Mouse (Mus musculus): ENCODE results near the gene 2610028H24Rik. TPM values are rescaled to one million over a fixed set of nuclear protein-coding genes. Genes with fewer than 3 reads are reported as not detected.

Gene 2610028H24Rik
- total RNA-seq, 2 experiments from 2014 or later = 0.22 TPM; not detected in 1

DNA sequence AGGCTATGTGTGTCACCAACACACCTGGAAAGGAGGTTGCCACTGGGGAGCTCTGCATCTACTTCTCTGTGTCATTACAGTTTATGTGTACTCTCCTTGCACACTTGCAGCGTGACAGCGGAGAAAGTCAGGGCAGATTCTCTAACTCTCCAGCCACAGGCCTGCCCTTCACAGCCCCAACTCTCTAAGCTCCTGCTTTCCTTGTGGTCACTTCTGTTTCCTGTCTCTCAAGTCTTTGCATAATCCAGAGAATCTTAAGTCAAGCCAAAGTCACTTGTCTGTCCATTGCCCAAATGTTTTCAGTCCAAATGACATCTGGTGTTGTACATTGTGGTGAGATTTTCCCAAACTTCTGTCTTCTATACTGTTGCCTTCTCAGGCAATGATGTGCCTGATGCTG, 37.4 kb downstream of the 2610028H24Rik start:
- intact Hi-C loops (cut with DNase I) = loop anchor here (5.0 kb wide), 1 partner anchor 121 kb away; no protein-coding TSS in a partner anchor
- DNase-seq = no peak

DNA sequence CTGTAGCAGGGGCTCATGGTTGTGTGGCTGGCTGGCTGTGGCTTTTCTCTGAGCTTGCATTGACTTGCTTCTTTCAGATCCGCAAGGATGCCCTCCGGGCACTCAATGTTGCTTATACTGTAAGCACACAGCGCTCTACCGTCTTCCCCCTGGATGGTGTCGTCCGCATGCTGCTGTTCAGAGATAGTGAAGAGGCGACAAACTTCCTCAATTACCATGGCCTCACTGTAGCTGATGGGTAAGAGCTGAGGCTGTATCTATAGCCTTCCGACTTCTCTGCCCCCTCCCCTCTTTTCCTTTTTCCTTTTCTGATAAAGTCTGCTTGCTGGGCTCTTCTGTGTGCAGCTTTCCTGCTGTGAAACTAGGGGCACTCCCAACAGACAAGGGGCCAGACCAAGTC, 39.4 kb downstream of the 2610028H24Rik start:
- intact Hi-C loops (cut with DNase I) = loop anchor here (5.0 kb wide), 1 partner anchor 119 kb away; no protein-coding TSS in a partner anchor
- no peak for DNase-seq

DNA sequence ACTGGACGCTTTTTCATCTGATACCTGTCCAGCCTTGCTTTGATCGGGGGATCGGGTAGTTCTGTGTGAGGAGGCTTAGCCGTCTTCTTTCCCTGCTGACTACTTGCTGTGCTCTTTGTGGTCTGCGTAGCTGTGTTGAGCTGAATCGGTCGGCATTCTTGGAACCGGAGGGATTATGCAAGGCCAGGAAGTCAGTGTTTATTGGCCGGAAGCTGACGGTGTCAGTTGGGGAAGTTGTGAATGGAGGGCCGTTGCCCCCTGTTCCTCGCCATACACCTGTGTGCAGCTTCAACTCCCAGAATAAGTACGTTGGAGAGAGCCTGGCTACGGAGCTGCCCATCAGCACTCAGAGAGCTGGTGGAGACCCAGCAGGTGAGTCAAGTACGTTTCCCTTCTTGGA, 40.3 kb downstream of the 2610028H24Rik start:
- intact Hi-C loops (cut with DNase I) = loop anchor here (5.0 kb wide), 1 partner anchor 118 kb away; no protein-coding TSS in a partner anchor
- no peak for DNase-seq

DNA sequence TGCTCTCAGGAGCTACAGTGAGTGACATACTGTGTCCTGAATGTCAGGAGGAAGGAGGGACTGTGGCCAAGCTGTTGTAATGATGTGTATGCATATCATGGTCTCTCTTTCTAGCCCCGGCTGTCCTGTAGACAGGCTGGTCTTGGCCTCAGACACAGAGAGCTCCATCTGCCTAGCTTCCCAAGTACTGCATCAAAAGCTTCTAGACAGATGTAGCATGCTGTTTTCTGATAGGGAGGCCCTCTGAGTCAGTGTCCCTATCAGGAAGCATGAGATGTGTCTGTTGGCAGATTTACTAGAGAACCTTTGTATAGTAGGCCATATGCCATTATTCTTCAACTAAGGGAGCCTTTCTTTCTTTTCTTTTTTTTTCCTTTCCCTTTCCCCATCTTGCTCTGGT, 44.6 kb downstream of the 2610028H24Rik start:
- intact Hi-C loops (cut with DNase I) = no loop called here
- no peak for DNase-seq

DNA sequence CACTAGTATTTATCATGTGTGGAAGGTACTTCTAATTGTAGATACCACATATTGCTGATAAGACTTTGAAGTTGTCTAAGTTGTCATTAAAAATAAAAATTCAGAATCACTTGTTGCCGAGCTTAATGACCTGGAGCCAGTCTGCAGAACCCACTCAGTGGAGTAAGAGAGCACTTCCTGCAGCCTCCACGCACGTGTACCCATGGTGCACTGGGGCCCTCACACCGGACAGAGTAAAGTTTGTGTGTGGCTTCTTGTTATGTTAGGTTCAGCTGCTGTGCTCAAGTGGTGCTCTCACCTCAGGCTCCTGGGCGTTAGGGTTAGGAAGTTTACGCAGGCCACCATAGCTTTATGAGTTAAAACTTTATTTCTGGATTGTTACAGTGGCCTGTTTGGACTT, 46.6 kb downstream of the 2610028H24Rik start:
- intact Hi-C loops (cut with DNase I) = no loop called here
- no peak for DNase-seq

DNA sequence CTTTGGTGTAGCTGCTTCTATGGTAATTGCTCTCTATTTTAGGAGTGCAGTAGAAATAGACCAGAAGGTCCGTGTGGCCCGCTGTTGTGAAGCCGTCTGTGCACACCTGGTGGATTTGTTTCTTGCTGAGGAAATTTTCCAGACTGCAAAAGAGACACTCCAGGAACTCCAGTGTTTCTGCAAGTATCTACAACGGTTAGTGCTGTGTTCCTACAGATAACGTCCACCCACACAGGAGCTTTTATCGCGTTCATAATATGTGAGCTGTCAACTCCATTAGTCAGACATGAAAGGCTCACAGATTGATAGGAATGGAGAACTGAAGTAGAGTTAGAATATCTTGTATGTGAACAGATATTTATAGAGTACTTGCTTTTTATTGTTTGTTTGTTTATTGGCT, 47.5 kb downstream of the 2610028H24Rik start:
- intact Hi-C loops (cut with DNase I) = no loop called here
- DNase-seq = no peak

DNA sequence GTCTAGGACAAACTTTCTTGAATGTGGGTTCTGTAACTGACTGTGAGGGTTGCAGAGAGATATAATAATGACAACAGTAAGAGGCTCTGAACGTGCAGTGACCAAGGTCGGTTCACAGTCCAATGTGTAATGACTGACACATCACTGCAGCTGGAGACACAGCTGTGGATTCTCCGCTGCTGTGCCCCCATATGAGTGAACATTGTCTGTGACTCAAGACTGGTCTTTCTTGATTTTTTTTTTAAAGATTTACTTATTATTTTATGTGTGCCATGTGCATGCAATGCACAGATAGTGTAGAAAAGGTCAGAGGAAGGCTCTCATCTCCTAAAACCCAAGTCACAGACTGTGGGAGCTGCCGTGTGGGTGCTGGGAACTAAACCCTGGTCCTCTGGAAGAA, 48.6 kb downstream of the 2610028H24Rik start:
- intact Hi-C loops (cut with DNase I) = no loop called here
- DNase-seq = no peak

DNA sequence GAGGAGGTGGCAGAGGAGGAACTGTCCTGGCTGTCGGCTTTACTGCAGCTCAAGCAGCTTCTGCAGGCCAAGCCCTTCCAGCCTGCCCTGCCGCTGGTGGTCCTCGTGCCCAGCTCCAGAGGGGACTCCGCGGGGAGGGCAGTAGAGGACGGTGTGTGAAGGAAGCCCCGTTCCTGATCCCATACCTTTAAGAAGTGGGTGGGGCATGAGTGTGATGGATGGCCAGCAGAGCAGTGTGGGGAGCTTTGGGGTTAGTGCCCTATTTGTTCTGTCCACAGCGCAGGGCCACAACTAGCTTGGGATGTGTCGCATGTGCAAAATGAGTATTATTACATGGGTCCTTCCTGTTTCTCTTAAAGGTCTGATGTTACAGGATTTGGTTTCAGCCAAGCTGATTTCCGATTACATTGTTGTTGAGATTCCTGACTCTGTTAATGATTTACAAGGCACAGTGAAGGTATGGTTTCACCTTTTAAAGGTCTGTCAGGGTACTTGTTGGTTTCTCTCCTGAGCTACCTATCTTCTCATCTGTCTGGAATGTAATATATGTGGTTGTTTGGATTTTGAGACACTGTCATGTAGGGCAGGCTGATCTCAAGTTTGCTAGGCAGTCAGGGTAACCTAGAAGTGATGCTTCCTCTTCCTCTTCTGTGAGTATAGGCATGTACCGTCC, 55.5 kb downstream of the 2610028H24Rik start:
- intact Hi-C loops (cut with DNase I) = no loop called here
- DNase-seq = no peak

DNA sequence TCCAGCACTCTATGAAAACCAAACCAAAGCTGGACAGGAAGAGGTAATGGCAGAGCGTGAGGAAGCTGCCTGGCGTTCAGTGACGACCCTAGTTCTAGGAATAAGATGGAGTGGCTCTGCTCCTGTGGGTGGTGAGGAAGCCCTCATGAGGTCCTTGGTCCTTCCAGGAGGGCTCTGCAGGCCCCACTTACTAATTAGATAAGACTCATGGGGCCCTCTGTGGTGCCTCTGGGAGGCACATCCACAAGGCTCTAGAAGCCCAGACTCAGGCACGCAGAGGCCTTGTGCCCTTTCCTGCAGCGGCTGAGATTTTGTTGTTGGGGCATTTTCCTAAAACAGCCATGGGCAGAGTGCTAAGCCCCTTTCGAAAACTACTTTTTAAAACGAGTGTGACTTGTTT, 57.0 kb downstream of the 2610028H24Rik start:
- intact Hi-C loops (cut with DNase I) = no loop called here
- no peak for DNase-seq

Other genes starting within 250 kb of the 2610028H24Rik start
- gene Prmt2, start 211.2 kb upstream of the 2610028H24Rik start, total RNA-seq (2021) = 1 to 10 TPM; 1.7 to 2.7 TPM
- gene S100b, start 195.2 kb upstream of the 2610028H24Rik start, total RNA-seq (2021) = 1 to 10 TPM; 1.2 to 3.5 TPM
- 1 to 10 TPM; 3.9 to 5.3 TPM for gene Dip2a, start 103.8 kb upstream of the 2610028H24Rik start, total RNA-seq (2021)
- gene AC141477.1, start 8.6 kb upstream of the 2610028H24Rik start, total RNA-seq (2021) = not detected
- 10 to 100 TPM; 55.0 to 58.1 TPM for gene Pcnt, start 6.3 kb upstream of the 2610028H24Rik start, total RNA-seq (2021)
- 10 to 100 TPM; 14.5 to 17.6 TPM for gene Mcm3ap, start 19.8 kb downstream of the 2610028H24Rik start, total RNA-seq (2021)
- gene Ybey, start 20.0 kb downstream of the 2610028H24Rik start, total RNA-seq (2021) = 1 to 10 TPM; 3.3 to 3.6 TPM
- 1 to 10 TPM; 5.0 to 8.1 TPM for gene Lss, start 82.5 kb downstream of the 2610028H24Rik start, total RNA-seq (2021)
- gene Spatc1l, start 113.2 kb downstream of the 2610028H24Rik start, total RNA-seq (2021) = not detected
- gene Ftcd, start 126.6 kb downstream of the 2610028H24Rik start, total RNA-seq (2021) = not detected
- 10 to 100 TPM; 69.4 to 92.0 TPM for gene Col6a2, start 174.5 kb downstream of the 2610028H24Rik start, total RNA-seq (2021)

Measured in gastrocnemius, postnatal 36 days (tissue).